In the genomic region with DNA sequence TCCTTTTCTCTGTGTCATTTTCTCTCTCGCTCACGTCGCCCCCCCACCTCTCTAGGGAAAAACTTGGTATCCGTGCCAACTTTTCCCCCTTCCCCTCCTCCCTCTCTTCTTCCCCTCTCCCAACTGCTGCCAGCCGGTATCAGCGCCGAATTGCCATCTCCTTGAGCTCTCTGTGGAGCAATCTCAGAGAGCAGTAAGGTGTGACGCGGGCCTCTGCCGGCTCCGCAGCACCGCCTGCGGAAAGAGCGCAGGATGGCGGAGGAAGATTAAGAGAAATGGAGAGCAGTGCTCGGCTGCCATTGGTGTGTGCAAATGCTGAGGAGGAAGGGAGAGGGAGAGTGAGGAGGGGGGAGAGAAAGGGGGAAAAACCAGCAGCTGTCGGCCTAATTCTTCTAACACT, we compare ENCODE assay signal across 8 mouse cellular contexts. TPM values are rescaled to one million over a fixed set of nuclear protein-coding genes. Genes with fewer than 3 reads are reported as not detected.
DNase-seq lines count a peak whose midpoint lies in the region; ATAC-seq and TF ChIP-seq lines count a peak whose summit lies in the region.

No protein-coding gene starts in this region.

- no peak for TF ChIP-seq POLR2A in olfactory bulb, adult 2 months (IDR thresholded peaks at IDR 0.05; ENCODE audit: insufficient read depth, low read depth, low read length)

- H3K9ac ChIP-seq in kidney, embryonic 15.5 days, result no peak overlapping the region

- H3K36me3 ChIP-seq in kidney, embryonic 15.5 days, result peaks cover 10% of the 10 kb centered on the region

- H3K4me2 ChIP-seq in kidney, embryonic 15.5 days, result peak overlapping the region; percentile 55

- TF ChIP-seq CTCF in olfactory bulb, adult 2 months (IDR thresholded peaks at IDR 0.05; ENCODE audit: insufficient read depth, low read depth, low read length), result no peak

- no peak for DNase-seq in kidney, adult 11 months
- peak; percentile 62 to 70 for DNase-seq in cerebellum, postnatal 14 days
- DNase-seq in forelimb bud, embryonic 11.5 days (ENCODE audit: low read depth, low spot score), result peak; percentile 14
- DNase-seq in left cerebral cortex, postnatal 14 days (ENCODE audit: low spot score in 2 of 2), result peak; percentile 66 to 70
- DNase-seq in spleen, postnatal 14 days (ENCODE audit: low spot score in 2 of 2), result no peak
- no peak for DNase-seq in urinary bladder, postnatal 4 days (ENCODE audit: low spot score in 2 of 2)

- 2% methylated on average over 17 of the region's 17 CpGs for WGBS in kidney, embryonic 15.5 days
- WGBS in olfactory bulb, adult 2 months, result 1% methylated on average over 14 of the region's 17 CpGs

- 0 out of 2 replicates have a peak overlapping the region, but pooled peaks have one; percentile 27 for H3K27ac ChIP-seq in kidney, embryonic 15.5 days
- H3K27ac ChIP-seq in olfactory bulb, adult 2 months (ENCODE audit: insufficient read depth, low read depth, low read length), result no peak overlapping the region

- H3K9me3 ChIP-seq in kidney, embryonic 15.5 days (replicated peaks), result no peaks in the 10 kb centered on the region

- intact Hi-C loops in left cerebral cortex, postnatal 14 days (cut with DNase I), result no loop called here

- peaks cover 10% of the 10 kb centered on the region; the same call in 1 of the 2 replicates for H3K4me1 ChIP-seq in kidney, embryonic 15.5 days
- H3K4me1 ChIP-seq in olfactory bulb, adult 2 months (ENCODE audit: control insufficient read depth, insufficient read depth, low read length), result peaks cover 12% of the 10 kb centered on the region

- H3K4me3 ChIP-seq in kidney, embryonic 15.5 days (replicated peaks), result peak overlapping the region; percentile 30
- H3K4me3 ChIP-seq in olfactory bulb, adult 2 months (ENCODE audit: insufficient read depth, low read depth, low read length), result peak overlapping the region; percentile 22

- peak; percentile 52; the same call in 1 of the 2 replicates for ATAC-seq in kidney, embryonic 15.5 days (replicated peaks; ENCODE audit: low FRiP score)

- H3K27me3 ChIP-seq in kidney, embryonic 15.5 days, result peaks cover 2% of the 10 kb centered on the region

RNA-seq across cellular contexts. Expression of a gene that starts 45.2 kb away (rescaled TPM):
- not detected in 2 replicates for polyA plus RNA-seq in kidney, embryonic 15.5 days (2015; fragmentation: Nextera tagmentation; extraction: Ambion mirVana)
- 10 to 100 TPM; 65.9 to 67.1 TPM for total RNA-seq in left cerebral cortex, postnatal 14 days (2021)
- polyA plus RNA-seq in olfactory bulb, adult 2 months (2012; ENCODE audit: insufficient read depth, insufficient read length, low replicate concordance, missing spikeins), result not detected in 2 replicates

Comparison
In these comparisons a context has a peak if more than half of its experiments do, and no peak if none do; other contexts are left out.
1. DNase-seq: peak in cerebellum, postnatal 14 days (2 of 2), forelimb bud, embryonic 11.5 days (single experiment) and left cerebral cortex, postnatal 14 days (2 of 2); none in kidney, adult 11 months (single experiment), spleen, postnatal 14 days (0 of 2) and urinary bladder, postnatal 4 days (0 of 2).